Comparison of ENCODE assay signal across 8 mouse cellular contexts in genomic region chr9:96259753-96260520, GRCm38 (mm10).
DNase-seq lines count a peak whose midpoint lies in the region; ATAC-seq lines count a peak whose summit lies in the region.

No protein-coding gene starts in this region.

- peak overlapping the region; percentile 64 for H3K4me2 ChIP-seq in limb, embryonic 12.5 days
- H3K4me2 ChIP-seq in neural tube, embryonic 11.5 days (ENCODE audit: low read depth) = peak overlapping the region; percentile 61

- H3K9ac ChIP-seq in limb, embryonic 12.5 days (replicated peaks) = peak overlapping the region; percentile 53
- H3K9ac ChIP-seq in neural tube, embryonic 11.5 days (ENCODE audit: low read length) = peak overlapping the region; percentile 53

- peak; percentile 49 for ATAC-seq in erythroblast, adult 5-6 weeks (replicated peaks; ENCODE audit: low FRiP score, poor library complexity, severe bottlenecking)
- ATAC-seq in limb, embryonic 12.5 days (ENCODE audit: insufficient number of reproducible peaks, insufficient read depth, low FRiP score, low TSS enrichment, low read depth) = no peak
- peak; percentile 84 for ATAC-seq in neural tube, embryonic 11.5 days (ENCODE audit: insufficient read depth, low FRiP score, low TSS enrichment)
- ATAC-seq in monocyte, adult 5-6 weeks (replicated peaks; ENCODE audit: insufficient number of reproducible peaks, low FRiP score, low TSS enrichment, poor library complexity, severe bottlenecking) = no peak

- H3K36me3 ChIP-seq in limb, embryonic 12.5 days = no peaks in the 10 kb centered on the region; the same call in 1 of the 2 replicates
- no peaks in the 10 kb centered on the region for H3K36me3 ChIP-seq in neural tube, embryonic 11.5 days (ENCODE audit: control insufficient read depth, insufficient read depth, low read length)

- peak; percentile 12 for DNase-seq in cerebellum, adult 11-12 months
- DNase-seq in cerebellum, postnatal 4 days (ENCODE audit: low spot score in 2 of 2) = no peak
- DNase-seq in adrenal gland, postnatal 10 days = peak; percentile 36
- peak; percentile 16 for DNase-seq in hindlimb bud, embryonic 11.5 days (ENCODE audit: extremely low spot score, low read depth, low spot score)
- DNase-seq in neural tube, embryonic 11.5 days (ENCODE audit: low spot score) = peak; percentile 73

- no peaks in the 10 kb centered on the region for H3K9me3 ChIP-seq in limb, embryonic 12.5 days
- H3K9me3 ChIP-seq in neural tube, embryonic 11.5 days (ENCODE audit: control insufficient read depth, low read length) = no peaks in the 10 kb centered on the region

- peak overlapping the region; percentile 47 for H3K4me3 ChIP-seq in limb, embryonic 12.5 days (replicated peaks)
- peak overlapping the region; percentile 34 for H3K4me3 ChIP-seq in neural tube, embryonic 11.5 days (ENCODE audit: low read depth, low read length)

- peaks cover 10% of the 10 kb centered on the region for H3K4me1 ChIP-seq in limb, embryonic 12.5 days (replicated peaks)
- no peaks in the 10 kb centered on the region; the same call in 1 of the 2 replicates for H3K4me1 ChIP-seq in neural tube, embryonic 11.5 days (ENCODE audit: control insufficient read depth, insufficient read depth, low read length)

- 4% methylated on average over 10 of the region's 10 CpGs for WGBS in limb, embryonic 12.5 days
- 2% methylated on average over 10 of the region's 10 CpGs for WGBS in neural tube, embryonic 11.5 days

- no peaks in the 10 kb centered on the region for H3K27me3 ChIP-seq in limb, embryonic 12.5 days
- no peaks in the 10 kb centered on the region for H3K27me3 ChIP-seq in neural tube, embryonic 11.5 days (ENCODE audit: control insufficient read depth, insufficient read depth, low read length)

- H3K27ac ChIP-seq in limb, embryonic 12.5 days = peak overlapping the region; percentile 56; the same call in 1 of the 2 replicates
- H3K27ac ChIP-seq in neural tube, embryonic 11.5 days (ENCODE audit: low read depth, low read length) = no peak overlapping the region

Comparison
In these comparisons a context has a peak if more than half of its experiments do, and no peak if none do; other contexts are left out.
1. DNase-seq: peak in cerebellum, adult 11-12 months (single experiment), adrenal gland, postnatal 10 days (single experiment), hindlimb bud, embryonic 11.5 days (single experiment) and neural tube, embryonic 11.5 days (single experiment); none in cerebellum, postnatal 4 days (0 of 2).
2. ATAC-seq: peak in erythroblast, adult 5-6 weeks (single experiment) and neural tube, embryonic 11.5 days (single experiment); none in limb, embryonic 12.5 days (single experiment) and monocyte, adult 5-6 weeks (single experiment).